Mouse (Mus musculus) midbrain, embryonic 12.5 days (tissue): ENCODE results near the gene Lamp2. TPM values are rescaled to one million over a fixed set of nuclear protein-coding genes. Genes with fewer than 3 reads are reported as not detected.
"Not testable (repeated sequence)": the region's sequence is repeated elsewhere in the genome, so short reads cannot be mapped to it uniquely, and the experiment has no call there.

Source experiments
- ATAC-seq: fragments of 200-750 bp; cut with Nextera tagmentation; 2 replicates; pipeline ENCODE4 v1.8.0; 2017; ENCODE audit warnings: low read depth, moderate TSS enrichment, moderate library complexity; ENCODE audit not compliant: low FRiP score
- H3K27ac ChIP-seq: fragments of 300-500 bp; sonication (generic); replicated peaks from 2 replicates; pipeline ENCODE4 v1.5.1; 2016; ENCODE audit warnings: mild to moderate bottlenecking
- H3K27me3 ChIP-seq: fragments of 300-500 bp; sonication (generic); 2 replicates; pipeline ENCODE4 v1.6.1; 2016; ENCODE audit warnings: mild to moderate bottlenecking
- H3K36me3 ChIP-seq: fragments of 300-500 bp; sonication (generic); 2 replicates; pipeline ENCODE4 v1.6.1; 2016
- H3K4me1 ChIP-seq: fragments of 300-500 bp; sonication (generic); 2 replicates; pipeline ENCODE4 v1.6.1; 2016
- H3K4me2 ChIP-seq: fragments of 300-500 bp; sonication (generic); replicated peaks from 2 replicates; pipeline ENCODE4 v1.6.1; 2016; ENCODE audit warnings: mild to moderate bottlenecking, moderate library complexity
- H3K4me3 ChIP-seq: fragments of 300-500 bp; sonication (generic); 2 replicates; pipeline ENCODE4 v1.5.1; 2016; ENCODE audit warnings: mild to moderate bottlenecking
- H3K9ac ChIP-seq: fragments of 300-500 bp; sonication (generic); replicated peaks from 2 replicates; pipeline ENCODE4 v1.6.1; 2016; ENCODE audit warnings: mild to moderate bottlenecking, moderate library complexity
- H3K9me3 ChIP-seq: fragments of 300-500 bp; sonication (generic); 2 replicates; pipeline ENCODE4 v1.6.1; 2016; ENCODE audit warnings: mild to moderate bottlenecking
- WGBS: fragments of 180-500 bp; shearing (Covaris S2); methylation state at CpG from one replicate; pipeline ENCODE4 v1.1.7; 2016; 5-methylcytosine and 5-hydroxymethylcytosine counted together
- polyA plus RNA-seq: library from polyadenylated mRNA; unstranded; fragments of >200 nt; fragmentation: Nextera tagmentation; extraction: Ambion mirVana; gene quantifications from 2 replicates; pipeline ENCODE4 v1.2.1, GENCODE M21; 2016

Lamp2 gene
- polyA plus RNA-seq, 1 experiment from 2014 or later, result 68.4 TPM

- no peak overlapping the region for H3K4me2 ChIP-seq
- H3K27me3 ChIP-seq, result no peaks in the 10 kb centered on the region
- H3K27ac ChIP-seq, result no peak overlapping the region
- no peaks in the 10 kb centered on the region for H3K9me3 ChIP-seq
- peaks cover 7% of the 10 kb centered on the region; the same call in 1 of the 2 replicates for H3K36me3 ChIP-seq
- no peak overlapping the region for H3K9ac ChIP-seq
- 86% methylated on average over 3 of the region's 3 CpGs for WGBS
- H3K4me1 ChIP-seq, result no peaks in the 10 kb centered on the region
- no peak for ATAC-seq
- no peak overlapping the region for H3K4me3 ChIP-seq
Measured at GRCm38 (mm10) chrX:38423096-38423495, 33.2 kb downstream of the Lamp2 start.

- 80% methylated on average over 3 of the region's 3 CpGs for WGBS
- no peak overlapping the region for H3K9ac ChIP-seq
- no peak overlapping the region for H3K4me3 ChIP-seq
- H3K9me3 ChIP-seq, result no peaks in the 10 kb centered on the region
- H3K27ac ChIP-seq, result no peak overlapping the region
- ATAC-seq, result no peak
- H3K27me3 ChIP-seq, result no peaks in the 10 kb centered on the region
- no peaks in the 10 kb centered on the region for H3K4me1 ChIP-seq
- H3K36me3 ChIP-seq, result peaks cover 7% of the 10 kb centered on the region; the same call in 1 of the 2 replicates
- no peak overlapping the region for H3K4me2 ChIP-seq
Measured at GRCm38 (mm10) chrX:38422396-38422795, 33.9 kb downstream of the Lamp2 start.

- Histone ChIP-seq H3K4me3 (no peak overlapping the region), H3K27ac (no peak overlapping the region), H3K9me3 (no peaks in the 10 kb centered on the region), H3K4me1 (no peaks in the 10 kb centered on the region), H3K27me3 (no peaks in the 10 kb centered on the region), H3K36me3 (no peaks in the 10 kb centered on the region), H3K4me2 (no peak overlapping the region), H3K9ac (no peak overlapping the region)
- ATAC-seq, result no peak
- 71% methylated on average over 3 of the region's 3 CpGs for WGBS
Measured at GRCm38 (mm10) chrX:38403879-38404278, 52.4 kb downstream of the Lamp2 start.

GRCm38 (mm10) chrX:38402981-38403380, 53.3 kb downstream of the Lamp2 start:
- Histone ChIP-seq H3K27me3 (no peaks in the 10 kb centered on the region), H3K4me3 (no peak overlapping the region), H3K9me3 (no peaks in the 10 kb centered on the region), H3K27ac (no peak overlapping the region), H3K36me3 (no peaks in the 10 kb centered on the region), H3K4me2 (no peak overlapping the region), H3K9ac (no peak overlapping the region), H3K4me1 (no peaks in the 10 kb centered on the region)
- 78% methylated on average over 5 of the region's 5 CpGs for WGBS
- no peak for ATAC-seq

GRCm38 (mm10) chrX:38402004-38402403, 54.2 kb downstream of the Lamp2 start:
- Histone ChIP-seq H3K4me3 (no peak overlapping the region), H3K9ac (no peak overlapping the region), H3K27ac (no peak overlapping the region), H3K36me3 (no peaks in the 10 kb centered on the region), H3K4me2 (no peak overlapping the region), H3K27me3 (no peaks in the 10 kb centered on the region), H3K4me1 (no peaks in the 10 kb centered on the region), H3K9me3 (no peaks in the 10 kb centered on the region)
- ATAC-seq, result no peak
- WGBS, result 79% methylated on average over 6 of the region's 6 CpGs

DNA sequence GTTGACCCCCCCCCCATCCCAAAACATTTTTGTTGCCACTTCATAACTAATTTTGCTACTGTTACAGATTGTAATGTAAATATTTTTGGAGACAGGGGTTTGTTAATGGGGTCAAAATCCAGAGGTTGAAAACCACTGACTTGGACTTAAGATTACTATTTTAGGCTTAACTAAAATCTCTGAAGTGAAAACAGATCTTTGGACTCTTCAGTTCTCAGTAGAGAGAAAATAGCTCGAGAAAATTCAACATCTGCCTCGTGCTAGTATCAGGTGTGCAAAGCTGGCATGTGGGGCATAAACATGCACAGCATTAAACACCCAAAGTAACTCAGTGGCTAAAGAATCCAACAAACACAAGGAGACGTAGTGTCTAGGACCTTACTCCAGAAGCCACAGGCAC, 55.6 kb downstream of the Lamp2 start:
- no peak overlapping the region for H3K4me3 ChIP-seq
- H3K4me2 ChIP-seq, result no peak overlapping the region
- no peak overlapping the region for H3K27ac ChIP-seq
- WGBS, result 79% methylated on average over 3 of the region's 3 CpGs
- H3K4me1 ChIP-seq, result no peaks in the 10 kb centered on the region
- no peak for ATAC-seq
- H3K9ac ChIP-seq, result no peak overlapping the region
- H3K36me3 ChIP-seq, result no peaks in the 10 kb centered on the region
- no peaks in the 10 kb centered on the region for H3K27me3 ChIP-seq
- no peaks in the 10 kb centered on the region for H3K9me3 ChIP-seq

GRCm38 (mm10) chrX:38399671-38400070, 56.6 kb downstream of the Lamp2 start:
- Histone ChIP-seq H3K9me3 (no peaks in the 10 kb centered on the region), H3K4me2 (no peak overlapping the region), H3K4me3 (no peak overlapping the region), H3K27ac (no peak overlapping the region), H3K4me1 (no peaks in the 10 kb centered on the region), H3K9ac (no peak overlapping the region), H3K36me3 (no peaks in the 10 kb centered on the region), H3K27me3 (no peaks in the 10 kb centered on the region)
- WGBS, result 85% methylated on average over 1 of the region's 1 CpGs
- no peak for ATAC-seq

GRCm38 (mm10) chrX:38373169-38373568, 83.1 kb downstream of the Lamp2 start:
- H3K36me3 ChIP-seq, H3K27ac ChIP-seq, H3K9me3 ChIP-seq, H3K27me3 ChIP-seq, ATAC-seq, H3K9ac ChIP-seq, H3K4me3 ChIP-seq, H3K4me2 ChIP-seq, H3K4me1 ChIP-seq: not testable (repeated sequence)
- WGBS, result 79% methylated on average over 1 of the region's 1 CpGs

- H3K4me1 ChIP-seq, H3K27me3 ChIP-seq, H3K4me3 ChIP-seq, H3K36me3 ChIP-seq, H3K9ac ChIP-seq, H3K4me2 ChIP-seq, ATAC-seq, H3K27ac ChIP-seq, H3K9me3 ChIP-seq: not testable (repeated sequence)
- 62% methylated on average over 1 of the region's 1 CpGs for WGBS
Measured at GRCm38 (mm10) chrX:38364621-38365020, 91.6 kb downstream of the Lamp2 start.

DNA sequence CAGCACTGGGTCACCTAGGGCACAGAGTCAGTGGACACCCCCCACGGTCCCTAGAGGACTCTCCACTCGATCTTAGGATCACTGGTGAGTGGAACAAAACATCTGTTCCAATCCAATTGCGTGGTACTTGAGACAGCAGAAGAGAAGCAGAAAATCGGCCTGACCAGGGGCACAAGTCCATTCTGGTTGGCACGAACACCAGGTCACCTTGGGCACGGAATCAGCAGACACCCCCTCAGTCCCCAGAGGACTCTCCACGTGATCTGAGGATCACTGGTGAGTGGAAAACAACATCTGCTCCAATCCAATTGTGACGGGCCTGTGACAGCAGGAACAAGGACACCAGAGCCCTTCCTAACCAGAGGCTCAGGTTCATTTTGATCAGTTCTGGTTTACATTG, 94.2 kb downstream of the Lamp2 start:
- Histone ChIP-seq H3K4me3 (no peak overlapping the region), H3K27ac (no peak overlapping the region), H3K9ac (no peak overlapping the region), H3K36me3 (no peaks in the 10 kb centered on the region), H3K27me3 (no peaks in the 10 kb centered on the region), H3K9me3 (no peaks in the 10 kb centered on the region), H3K4me2 (no peak overlapping the region), H3K4me1 (no peaks in the 10 kb centered on the region)
- 71% methylated on average over 8 of the region's 8 CpGs for WGBS
- no peak for ATAC-seq

Other genes with a start within 250 kb of the Lamp2 start
- 13.1 and 14.6 TPM in 2 replicates for gene Tmem255a, start 204.0 kb downstream of the Lamp2 start, polyA plus RNA-seq
- not detected in 2 replicates for gene Atp1b4, start 140.3 kb downstream of the Lamp2 start, polyA plus RNA-seq
- gene Cul4b, start 119.7 kb upstream of the Lamp2 start, polyA plus RNA-seq, result 29.7 and 31.3 TPM in 2 replicates
- gene Mcts1, start 144.1 kb upstream of the Lamp2 start, polyA plus RNA-seq, result 110 and 118 TPM in 2 replicates
- gene C1galt1c1, start 178.6 kb upstream of the Lamp2 start, polyA plus RNA-seq, result 23.5 and 23.9 TPM in 2 replicates